Mouse (Mus musculus): ENCODE results near the gene S100a4. TPM values are rescaled to one million over a fixed set of nuclear protein-coding genes. Genes with fewer than 3 reads are reported as not detected.

The S100a4 gene
- polyA plus RNA-seq, 1 experiment from 2014 or later = 88.9 TPM

- DNase-seq (ENCODE audit: low spot score) = no peak
Measured at GRCm38 (mm10) chr3:90599401-90599800, 4.2 kb upstream of the S100a4 start.

- DNase-seq (ENCODE audit: low spot score) = no peak
Measured at GRCm38 (mm10) chr3:90600036-90600435, 3.5 kb upstream of the S100a4 start.

GRCm38 (mm10) chr3:90600458-90601195 lies 2.9 kb upstream of the S100a4 start:
- DNase-seq (ENCODE audit: low spot score) = no peak

GRCm38 (mm10) chr3:90601486-90602110 lies 2.0 kb upstream of the S100a4 start, which contains the start of gene Gm42674:
Gm42674 (plus strand) TSS chr3:90601904.
- DNase-seq (ENCODE audit: low spot score) = no peak

- no peak for DNase-seq (ENCODE audit: low spot score)
Measured at GRCm38 (mm10) chr3:90604416-90604815, 845 bp downstream of the S100a4 start.

- peak; percentile 21 for DNase-seq (ENCODE audit: low spot score)
Measured at GRCm38 (mm10) chr3:90605049-90605448, 1.5 kb downstream of the S100a4 start.

GRCm38 (mm10) chr3:90605736-90606135 lies 2.2 kb downstream of the S100a4 start:
- DNase-seq (ENCODE audit: low spot score) = no peak

GRCm38 (mm10) chr3:90606185-90606584 lies 2.6 kb downstream of the S100a4 start:
- no peak for DNase-seq (ENCODE audit: low spot score)

GRCm38 (mm10) chr3:90607361-90607760 lies 3.8 kb downstream of the S100a4 start:
- no peak for DNase-seq (ENCODE audit: low spot score)

- no peak for DNase-seq (ENCODE audit: low spot score)
Measured at GRCm38 (mm10) chr3:90608223-90608622, 4.7 kb downstream of the S100a4 start, which contains the start of gene S100a5. S100a5 (plus strand) TSS chr3:90608523.

GRCm38 (mm10) chr3:90609102-90609501 lies 5.5 kb downstream of the S100a4 start:
- DNase-seq (ENCODE audit: low spot score) = no peak

GRCm38 (mm10) chr3:90611494-90611893 lies 7.9 kb downstream of the S100a4 start:
- no peak for DNase-seq (ENCODE audit: low spot score)

- no peak for DNase-seq (ENCODE audit: low spot score)
Measured at GRCm38 (mm10) chr3:90612061-90612460, 8.5 kb downstream of the S100a4 start.

GRCm38 (mm10) chr3:90612728-90613291 lies 9.2 kb downstream of the S100a4 start, which contains the start of gene S100a6:
S100a6 (plus strand) TSS chr3:90612882.
- peak; percentile 86 for DNase-seq (ENCODE audit: low spot score)

GRCm38 (mm10) chr3:90613461-90614147 lies 10.0 kb downstream of the S100a4 start:
- no peak for DNase-seq (ENCODE audit: low spot score)

GRCm38 (mm10) chr3:90614148-90614530 lies 10.6 kb downstream of the S100a4 start:
- no peak for DNase-seq (ENCODE audit: low spot score)

GRCm38 (mm10) chr3:90614611-90615251 lies 11.2 kb downstream of the S100a4 start:
- DNase-seq (ENCODE audit: low spot score) = no peak

- peak; percentile 87 for DNase-seq (ENCODE audit: low spot score)
Measured at GRCm38 (mm10) chr3:90615415-90615814, 11.8 kb downstream of the S100a4 start.

- DNase-seq (ENCODE audit: low spot score) = no peak
Measured at GRCm38 (mm10) chr3:90615911-90616310, 12.3 kb downstream of the S100a4 start.

- no peak for DNase-seq (ENCODE audit: low spot score)
Measured at GRCm38 (mm10) chr3:90617586-90617985, 14.0 kb downstream of the S100a4 start.

- no peak for DNase-seq (ENCODE audit: low spot score)
Measured at GRCm38 (mm10) chr3:90621552-90621951, 18.0 kb downstream of the S100a4 start.
